Mouse (Mus musculus) ES-E14 (cell line): Measurements from ENCODE around the gene Nagpa. TPM values are rescaled to one million over a fixed set of nuclear protein-coding genes. Genes with fewer than 3 reads are reported as not detected.

Source experiments
- DNase-seq: peaks from one replicate; pipeline ENCODE4 v3.0.0-alpha.2; 2013; ENCODE audit warnings: low read depth, low spot score
- H3K27ac ChIP-seq: 2 replicates; pipeline ENCODE4 v1.5.1; 2012; ENCODE audit warnings: low read depth, mild to moderate bottlenecking, low read length, moderate library complexity, mixed read lengths; ENCODE audit not compliant: poor library complexity, insufficient read depth, severe bottlenecking
- H3K36me3 ChIP-seq: 2 replicates; pipeline ENCODE4 v1.6.1; 2012; ENCODE audit warnings: mild to moderate bottlenecking, low read length, moderate library complexity, mixed read lengths; ENCODE audit not compliant: control insufficient read depth, poor library complexity, insufficient read depth, severe bottlenecking
- H3K4me1 ChIP-seq, 2 experiments: fragments of 150-350 bp in 1 of 2; sonication (generic) in 1 of 2; 2 replicates each; pipeline ENCODE4 v1.6.1; 2012; ENCODE audit warnings: low read length in 2 of 2, mild to moderate bottlenecking in 1 of 2, mixed read lengths in 1 of 2; ENCODE audit not compliant: control insufficient read depth in 2 of 2, insufficient read depth in 2 of 2, poor library complexity in 1 of 2
- H3K4me3 ChIP-seq, 2 experiments: fragments of 150-350 bp in 1 of 2; sonication (generic) in 1 of 2; 2 replicates each; pipeline ENCODE4 v1.5.1; 2012; ENCODE audit warnings: low read length in 2 of 2, low read depth in 1 of 2, mild to moderate bottlenecking in 1 of 2, mixed read lengths in 1 of 2; ENCODE audit not compliant: insufficient read depth in 1 of 2, poor library complexity in 1 of 2, severe bottlenecking in 1 of 2
- H3K9ac ChIP-seq: 2 replicates; pipeline ENCODE4 v1.6.1; 2012; ENCODE audit warnings: low read depth, mild to moderate bottlenecking, low read length, mixed read lengths; ENCODE audit not compliant: poor library complexity, insufficient read depth, severe bottlenecking
- H3K9me3 ChIP-seq: fragments of 150-350 bp; sonication (generic); 2 replicates; pipeline ENCODE4 v1.6.1; 2012; ENCODE audit warnings: low read depth, mild to moderate bottlenecking, low read length; ENCODE audit not compliant: control insufficient read depth, insufficient read depth
- CHD2 ChIP-seq: IDR thresholded peaks from 2 replicates; pipeline ENCODE4 v1.6.1; 2014; ENCODE audit warnings: mild to moderate bottlenecking, low read depth, low read length, inconsistent platforms
- HCFC1 ChIP-seq: IDR thresholded peaks from 2 replicates; pipeline ENCODE4 v1.6.1; 2012; ENCODE audit warnings: low read length, inconsistent platforms, borderline replicate concordance; ENCODE audit not compliant: insufficient read depth
- MAFK ChIP-seq: IDR thresholded peaks from 2 replicates; pipeline ENCODE4 v1.6.1; 2014; ENCODE audit warnings: mild to moderate bottlenecking, low read depth, low read length, inconsistent platforms; ENCODE audit not compliant: insufficient read depth
- ZC3H11A ChIP-seq: IDR thresholded peaks from 2 replicates; pipeline ENCODE4 v1.6.1; 2012; ENCODE audit warnings: low read depth, mild to moderate bottlenecking, inconsistent platforms, low read length, borderline replicate concordance
- ZNF384 ChIP-seq: IDR thresholded peaks from 2 replicates; pipeline ENCODE4 v1.6.1; 2012; ENCODE audit warnings: low read depth, low read length, inconsistent platforms
- in situ Hi-C, 2 experiments: fragments of 600-800 bp; cut with MboI; formaldehyde crosslinking; loops; one replicate each; pipeline ENCODE4 v1.15.1; 2025; ENCODE audit warnings: low sequenced_read_pairs in 2 of 2, inconsistent platforms in 1 of 2; ENCODE audit not compliant: unreplicated experiment in 2 of 2
- total RNA-seq: library from RNA; depleted of rRNA; stranded (reverse); fragments of 300-350 nt; gene quantifications from 2 replicates; pipeline ENCODE4 v1.2.3, GENCODE M21; 2012; rRNA removed

Gene Nagpa
- 40.3 and 58.1 TPM in 2 replicates for total RNA-seq

DNA sequence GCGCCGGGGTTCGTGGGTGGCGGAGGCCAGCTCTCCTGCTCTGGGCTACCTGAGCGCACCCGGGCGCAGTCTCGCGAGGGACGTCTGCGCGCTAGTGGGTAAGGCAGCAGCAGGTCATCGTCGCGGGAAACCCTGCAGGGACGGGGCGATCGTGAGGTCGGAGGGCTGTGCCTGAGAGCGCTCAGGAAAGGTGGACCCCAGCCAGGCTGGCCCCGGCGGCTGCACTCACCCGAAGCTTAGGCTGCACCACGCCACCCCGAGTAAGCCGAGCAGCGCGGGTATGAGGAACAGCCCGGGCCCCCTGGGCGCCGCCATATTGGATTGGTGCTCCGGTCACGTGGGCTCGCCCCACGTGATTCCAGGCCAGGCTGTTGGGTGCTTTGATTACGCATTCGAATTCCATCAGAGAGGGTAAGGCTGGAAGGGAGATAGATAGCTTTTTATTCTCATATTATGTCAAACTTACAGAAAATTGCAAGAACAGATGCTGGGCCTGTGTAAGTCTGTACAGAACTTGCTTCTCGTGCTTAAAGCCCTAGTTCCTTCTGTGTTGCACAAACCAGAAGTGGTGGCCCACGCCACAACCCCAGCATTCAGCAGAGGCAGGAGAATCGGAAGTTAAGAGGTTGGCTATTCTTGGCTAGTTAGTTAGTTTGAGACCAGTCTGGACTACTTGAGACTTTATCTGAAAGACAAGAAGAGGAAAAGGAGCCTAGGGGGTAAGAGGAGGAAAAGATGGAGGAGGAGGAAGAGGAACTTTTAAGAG is at the start of gene Nagpa:
Nagpa (minus strand) TSS at position 345 of the 766 bp plus-strand sequence.
- Histone ChIP-seq H3K36me3 (peaks cover 9% of the 10 kb centered on the region; the same call in 1 of the 2 replicates), H3K4me1 (no peaks in the 10 kb centered on the region), H3K9me3 (no peaks in the 10 kb centered on the region), H3K4me3 (peak within 1 kb of the TSS; percentile 77 to 87), H3K27ac (no peak within 1 kb of the TSS), H3K9ac (peak within 1 kb of the TSS; percentile 85)
- DNase-seq: peak; percentile 73
- no peak; the same call in none of the 2 replicates for TF ChIP-seq CHD2
- TF ChIP-seq ZC3H11A: no peak
- peak; percentile 90 for TF ChIP-seq HCFC1
- TF ChIP-seq ZNF384: no peak
- no peak for TF ChIP-seq MAFK
- in situ Hi-C loops: no loop called here

GRCm38 (mm10) chr16:5252260-5252659 is 48.4 kb upstream of the Nagpa start:
- Histone ChIP-seq H3K9me3 (no peaks in the 10 kb centered on the region), H3K4me3 (no peak overlapping the region), H3K4me1 (peaks cover 5 to 8% of the 10 kb centered on the region in 2 experiments; a peak in 3 of 4 replicates), H3K27ac (no peak overlapping the region), H3K9ac (no peak overlapping the region), H3K36me3 (peaks cover 44% of the 10 kb centered on the region)
- DNase-seq: no peak
- no peak for TF ChIP-seq ZNF384
- TF ChIP-seq HCFC1: no peak
- no peak for TF ChIP-seq ZC3H11A
- no peak for TF ChIP-seq CHD2
- TF ChIP-seq MAFK: no peak
- in situ Hi-C loops: no loop called here

- no peak overlapping the region for H3K9ac ChIP-seq
- in situ Hi-C loops: no loop called here
- H3K4me3 ChIP-seq: no peak overlapping the region
- no peak overlapping the region for H3K27ac ChIP-seq
- no peaks in the 10 kb centered on the region for H3K9me3 ChIP-seq
- peaks cover 3 to 6% of the 10 kb centered on the region in 2 experiments; a peak in 1 of 4 replicates for H3K4me1 ChIP-seq
- DNase-seq: no peak
- peaks cover 54% of the 10 kb centered on the region for H3K36me3 ChIP-seq
- TF ChIP-seq ZNF384 (no peak), ZC3H11A (no peak), MAFK (peak; percentile 58; the same call in 1 of the 2 replicates), HCFC1 (no peak), CHD2 (no peak)
These were observed 47.1 kb upstream of the Nagpa start for GRCm38 (mm10) chr16:5250891-5251290.

DNA sequence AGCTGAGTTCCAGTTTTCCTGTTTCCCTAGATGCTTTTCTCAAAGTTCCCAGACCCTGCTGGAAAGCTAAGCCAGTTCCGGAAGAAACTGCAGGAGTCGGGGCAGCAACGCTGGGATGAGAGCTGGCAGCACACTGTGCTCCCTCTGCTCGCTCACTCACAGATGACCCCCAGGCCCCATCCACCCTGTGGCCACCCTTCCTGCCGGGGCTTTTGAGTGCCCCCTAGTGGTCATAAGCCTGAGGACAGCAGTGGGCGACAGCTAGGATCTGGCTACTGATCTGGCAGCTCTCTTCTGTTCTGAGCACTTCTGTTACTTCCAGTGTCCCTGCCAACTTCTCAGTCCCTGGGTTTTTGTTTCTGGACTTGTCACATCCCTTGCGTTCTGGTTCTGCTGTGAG is 40.6 kb upstream of the Nagpa start:
- H3K27ac ChIP-seq: no peak overlapping the region
- no peak for TF ChIP-seq HCFC1
- no peak for TF ChIP-seq ZC3H11A
- no peak for TF ChIP-seq ZNF384
- TF ChIP-seq CHD2: no peak
- TF ChIP-seq MAFK: no peak
- in situ Hi-C loops: no loop called here
- H3K4me1 ChIP-seq: no peaks in the 10 kb centered on the region; a peak in 1 of 4 replicates
- no peak for DNase-seq
- H3K4me3 ChIP-seq: no peak overlapping the region
- H3K9ac ChIP-seq: no peak overlapping the region
- no peaks in the 10 kb centered on the region for H3K9me3 ChIP-seq
- peaks cover 72% of the 10 kb centered on the region for H3K36me3 ChIP-seq

DNA sequence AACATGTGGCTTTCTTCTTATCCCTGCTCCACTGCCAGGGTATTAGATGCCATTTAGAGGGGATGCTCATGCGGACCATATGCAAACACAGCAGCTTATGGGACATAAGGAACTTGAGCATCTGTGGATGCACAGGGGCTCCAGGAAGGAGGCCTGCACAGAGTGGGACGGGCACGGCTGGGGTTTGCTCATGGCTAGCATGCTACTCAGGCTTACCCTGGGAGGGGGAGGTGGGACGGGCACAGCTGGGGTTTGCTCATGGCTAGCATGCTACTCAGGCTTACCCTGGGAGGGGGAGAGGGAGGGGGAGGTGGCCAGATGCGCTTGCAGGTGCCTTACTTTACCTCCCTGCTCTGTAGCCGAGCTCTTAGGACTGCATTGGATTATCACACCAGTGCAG is 39.1 kb upstream of the Nagpa start:
- Histone ChIP-seq H3K27ac (no peak overlapping the region), H3K4me3 (no peak overlapping the region), H3K9me3 (no peaks in the 10 kb centered on the region), H3K4me1 (no peaks in the 10 kb centered on the region; a peak in 1 of 4 replicates), H3K9ac (no peak overlapping the region), H3K36me3 (peaks cover 60% of the 10 kb centered on the region)
- in situ Hi-C loops: no loop called here
- no peak for DNase-seq
- TF ChIP-seq CHD2 (no peak), ZC3H11A (no peak), ZNF384 (no peak), MAFK (no peak), HCFC1 (no peak)
